In genomic region chr5:51565672-51566071, GRCm38 (mm10) we compare ENCODE assay signal across 24 mouse cellular contexts. TPM values are rescaled to one million over a fixed set of nuclear protein-coding genes. Genes with fewer than 3 reads are reported as not detected.
DNase-seq lines count a peak whose midpoint lies in the region; ATAC-seq and TF ChIP-seq lines count a peak whose summit lies in the region.
"Had no signal": no experiment of that assay in that cellular context is flagged by ENCODE, and none has a peak within 500 bp of the region (broad histone marks: within the 10 kb centered on the region; RNA-seq: fewer than 3 reads in every experiment).

No protein-coding gene starts in this region.

- TF ChIP-seq CTCF in layer of hippocampus, adult 2 months (conservative IDR thresholded peaks at IDR 0.05) = peak; percentile 66
- TF ChIP-seq CTCF in thymus, adult 2 months (IDR thresholded peaks at IDR 0.05; ENCODE audit: borderline replicate concordance, control insufficient read depth, extremely low read depth, insufficient read depth, low read length, poor library complexity) = no peak

- intact Hi-C loops in heart, postnatal 25 days (cut with DNase I) = no loop called here

- H3K27me3 ChIP-seq in midbrain, embryonic 11.5 days (ENCODE audit: control insufficient read depth, insufficient read depth, low read length) = no peaks in the 10 kb centered on the region
- H3K27me3 ChIP-seq in midbrain, embryonic 10.5 days (ENCODE audit: low read depth, poor library complexity, severe bottlenecking) = no peaks in the 10 kb centered on the region
- H3K27me3 ChIP-seq in thymus, adult 2 months (ENCODE audit: control insufficient read depth, insufficient read depth, low read length) = no peaks in the 10 kb centered on the region
- H3K27me3 ChIP-seq: embryonic facial prominence, embryonic 15.5 days; heart, embryonic 15.5 days; megakaryocyte, embryonic 14.5 days; stomach, embryonic 15.5 days had no signal

- no peak for ATAC-seq in midbrain, embryonic 11.5 days (ENCODE audit: low FRiP score)
- ATAC-seq: CD4-positive, CD25-positive, alpha-beta regulatory T cell, adult 4 months; forebrain, embryonic 16.5 days; midbrain, embryonic 15.5 days had no signal

- H3K4me2 ChIP-seq in midbrain, embryonic 11.5 days = no peak overlapping the region
- H3K4me2 ChIP-seq: embryonic facial prominence, embryonic 15.5 days; heart, embryonic 15.5 days; midbrain, embryonic 15.5 days; stomach, embryonic 15.5 days had no signal

- WGBS in midbrain, embryonic 11.5 days = 76% methylated on average over 2 of the region's 2 CpGs
- WGBS in midbrain, embryonic 10.5 days = 74% methylated on average over 2 of the region's 2 CpGs
- WGBS in thymus, adult 2 months = 85% methylated on average over 2 of the region's 2 CpGs

- H3K36me3 ChIP-seq in midbrain, embryonic 11.5 days (ENCODE audit: control insufficient read depth, insufficient read depth, low read length) = no peaks in the 10 kb centered on the region
- H3K36me3 ChIP-seq in midbrain, embryonic 10.5 days = no peaks in the 10 kb centered on the region
- no peaks in the 10 kb centered on the region for H3K36me3 ChIP-seq in thymus, adult 2 months (ENCODE audit: control insufficient read depth, insufficient read depth, low read length)
- H3K36me3 ChIP-seq: embryonic facial prominence, embryonic 15.5 days; heart, embryonic 15.5 days; midbrain, embryonic 15.5 days; stomach, embryonic 15.5 days had no signal

- no peak overlapping the region for H3K27ac ChIP-seq in layer of hippocampus, adult 2 months
- no peak overlapping the region for H3K27ac ChIP-seq in midbrain, embryonic 11.5 days (ENCODE audit: low read depth, low read length)
- no peak overlapping the region for H3K27ac ChIP-seq in midbrain, embryonic 10.5 days (replicated peaks)
- H3K27ac ChIP-seq in thymus, adult 2 months (ENCODE audit: control insufficient read depth, insufficient read depth, low read length) = no peak overlapping the region
- H3K27ac ChIP-seq: embryonic facial prominence, embryonic 15.5 days; heart, embryonic 15.5 days; midbrain, embryonic 15.5 days; stomach, embryonic 15.5 days had no signal

- peak; percentile 72 for DNase-seq in heart, adult 11 months
- DNase-seq in heart, postnatal 25 days (ENCODE audit: low spot score) = no peak
- no peak for DNase-seq in layer of hippocampus, adult 2 months (ENCODE audit: low spot score in 2 of 2)
- no peak for DNase-seq in layer of hippocampus, postnatal 14 days (ENCODE audit: low spot score in 2 of 2)
- DNase-seq in midbrain, embryonic 11.5 days (ENCODE audit: low spot score, missing footprints) = peak; percentile 78
- DNase-seq in midbrain, embryonic 10.5 days (ENCODE audit: low spot score) = no peak
- DNase-seq in thymus, adult 2 months = no peak
- DNase-seq: adrenal gland, postnatal 25 days; cerebellum, adult 9-10 months; gastrocnemius, postnatal 25 days; kidney, adult 8-10 months; kidney, postnatal 14 days; lung, postnatal 36 days; right cerebral cortex, adult 18-20 months; right cerebral cortex, postnatal 4 days; thymus, adult 18-20 months; thymus, postnatal 4 days had no signal

- H3K9me3 ChIP-seq in midbrain, embryonic 11.5 days (ENCODE audit: control insufficient read depth, low read length) = no peaks in the 10 kb centered on the region
- H3K9me3 ChIP-seq in midbrain, embryonic 10.5 days (replicated peaks) = no peaks in the 10 kb centered on the region
- H3K9me3 ChIP-seq: embryonic facial prominence, embryonic 15.5 days; heart, embryonic 15.5 days; megakaryocyte, embryonic 14.5 days; midbrain, embryonic 15.5 days; stomach, embryonic 15.5 days had no signal

- H3K4me1 ChIP-seq in midbrain, embryonic 11.5 days (ENCODE audit: control insufficient read depth, insufficient read depth, low read length) = peaks cover 7% of the 10 kb centered on the region; the same call in 1 of the 2 replicates
- H3K4me1 ChIP-seq in midbrain, embryonic 10.5 days = peaks cover 14% of the 10 kb centered on the region
- no peaks in the 10 kb centered on the region for H3K4me1 ChIP-seq in thymus, adult 2 months (replicated peaks; ENCODE audit: control insufficient read depth, insufficient read depth, low read length)
- H3K4me1 ChIP-seq: megakaryocyte, embryonic 14.5 days; stomach, embryonic 15.5 days had no signal

- no peak overlapping the region for H3K4me3 ChIP-seq in layer of hippocampus, adult 2 months
- no peak overlapping the region for H3K4me3 ChIP-seq in midbrain, embryonic 11.5 days (ENCODE audit: low read depth, low read length)
- no peak overlapping the region for H3K4me3 ChIP-seq in midbrain, embryonic 10.5 days
- no peak overlapping the region for H3K4me3 ChIP-seq in thymus, adult 2 months (ENCODE audit: control insufficient read depth, insufficient read depth, low read length)
- H3K4me3 ChIP-seq: embryonic facial prominence, embryonic 15.5 days; heart, embryonic 15.5 days; megakaryocyte, embryonic 14.5 days; midbrain, embryonic 15.5 days; stomach, embryonic 15.5 days had no signal

- no peak for TF ChIP-seq POLR2A in thymus, adult 2 months (IDR thresholded peaks at IDR 0.05; ENCODE audit: control insufficient read depth, extremely low read depth, insufficient read depth, low read length, poor library complexity)

- no peak overlapping the region for H3K9ac ChIP-seq in midbrain, embryonic 11.5 days (ENCODE audit: low read length)
- H3K9ac ChIP-seq: embryonic facial prominence, embryonic 15.5 days; heart, embryonic 15.5 days; midbrain, embryonic 15.5 days; stomach, embryonic 15.5 days had no signal

RNA-seq across cellular contexts. Expression of gene Ppargc1a, which starts 1.9 kb away (rescaled TPM):
- total RNA-seq in heart, postnatal 25 days (2021) = 100 to 1,000 TPM; 132 to 133 TPM
- total RNA-seq in layer of hippocampus, adult 2 months (2021) = 10 to 100 TPM; 40.9 to 41.8 TPM
- 10 to 100 TPM; 41.9 to 50.1 TPM for total RNA-seq in layer of hippocampus, postnatal 14 days (2021)
- 2.6 and 3.3 TPM in 2 replicates for polyA plus RNA-seq in midbrain, embryonic 11.5 days (2014; fragmentation: Nextera tagmentation; extraction: Ambion mirVana)
- polyA plus RNA-seq in midbrain, embryonic 10.5 days (2016; fragmentation: Nextera tagmentation; extraction: Ambion mirVana) = 1.5 and 1.9 TPM in 2 replicates
- 0.57 and 1.4 TPM in 2 replicates for polyA plus RNA-seq in thymus, adult 2 months (2012; rRNA removed)

Comparison
In these comparisons a context has a peak if more than half of its experiments do, and no peak if none do; other contexts are left out.
1. DNase-seq: peak in heart, adult 11 months (single experiment) and midbrain, embryonic 11.5 days (single experiment); none in heart, postnatal 25 days (single experiment), layer of hippocampus, adult 2 months (0 of 2), layer of hippocampus, postnatal 14 days (0 of 2), midbrain, embryonic 10.5 days (single experiment) and thymus, adult 2 months (single experiment).